ENCODE assay signal across 14 mouse cellular contexts in the genomic region with DNA sequence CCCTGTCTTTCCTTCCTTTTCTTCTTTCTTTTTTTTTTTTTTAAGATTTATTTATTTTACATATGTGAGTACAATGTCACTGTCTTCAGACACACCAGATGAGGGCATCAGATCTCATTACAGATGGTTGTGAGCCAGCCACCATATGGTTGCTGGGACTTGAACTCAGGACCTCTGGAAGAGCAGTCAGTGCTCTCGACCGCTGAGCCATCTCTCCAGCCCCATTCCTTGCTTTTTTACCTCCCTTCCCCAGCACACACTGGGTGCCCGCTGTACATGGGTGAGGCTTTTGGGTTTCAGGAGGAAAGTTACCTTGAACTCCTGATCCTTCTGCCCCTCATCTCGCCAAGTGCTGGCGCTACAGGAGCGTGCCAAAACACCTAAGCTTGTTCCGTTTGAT. TPM values are rescaled to one million over a fixed set of nuclear protein-coding genes. Genes with fewer than 3 reads are reported as not detected.
DNase-seq lines count a peak whose midpoint lies in the region; ATAC-seq lines count a peak whose summit lies in the region.
"Had no signal": no experiment of that assay in that cellular context is flagged by ENCODE, and none has a peak within 500 bp of the region (broad histone marks: within the 10 kb centered on the region; RNA-seq: fewer than 3 reads in every experiment).

No protein-coding gene starts in this region.

- no peak overlapping the region; the same call in 1 of the 2 replicates for H3K4me3 ChIP-seq in heart, embryonic 13.5 days
- peak overlapping the region; percentile 96 for H3K4me3 ChIP-seq in megakaryocyte, embryonic 14.5 days (replicated peaks)
- H3K4me3 ChIP-seq in limb, embryonic 12.5 days (replicated peaks) = no peak overlapping the region
- H3K4me3 ChIP-seq: liver, embryonic 15.5 days had no signal

- H3K36me3 ChIP-seq in heart, embryonic 13.5 days = peaks cover 38% of the 10 kb centered on the region
- peaks cover 53% of the 10 kb centered on the region for H3K36me3 ChIP-seq in megakaryocyte, embryonic 14.5 days (replicated peaks; ENCODE audit: low read length)
- peaks cover 55% of the 10 kb centered on the region for H3K36me3 ChIP-seq in limb, embryonic 12.5 days

- 84% methylated on average over 7 of the region's 7 CpGs for WGBS in heart, embryonic 13.5 days
- WGBS in limb, embryonic 12.5 days = 89% methylated on average over 7 of the region's 7 CpGs

- no peak for DNase-seq in heart, adult 9 months (ENCODE audit: low spot score in 2 of 2)
- no peak for DNase-seq in urinary bladder, postnatal 10 days (ENCODE audit: low spot score)
- no peak for DNase-seq in adrenal gland, postnatal 10 days
- DNase-seq: cerebellum, adult 18-20 months; kidney, postnatal 14 days had no signal

- H3K27ac ChIP-seq in heart, embryonic 13.5 days (replicated peaks) = peak overlapping the region; percentile 38; the same call in 1 of the 2 replicates
- no peak overlapping the region for H3K27ac ChIP-seq in limb, embryonic 12.5 days
- H3K27ac ChIP-seq: liver, embryonic 15.5 days had no signal

- H3K9ac ChIP-seq in heart, embryonic 13.5 days = peak overlapping the region; percentile 51; the same call in 1 of the 2 replicates
- 0 out of 2 replicates have a peak overlapping the region, but pooled peaks have one; percentile 14 for H3K9ac ChIP-seq in limb, embryonic 12.5 days (replicated peaks)
- H3K9ac ChIP-seq: liver, embryonic 15.5 days had no signal

- H3K27me3 ChIP-seq in heart, embryonic 13.5 days (replicated peaks) = no peaks in the 10 kb centered on the region
- no peaks in the 10 kb centered on the region for H3K27me3 ChIP-seq in megakaryocyte, embryonic 14.5 days (replicated peaks)
- no peaks in the 10 kb centered on the region for H3K27me3 ChIP-seq in limb, embryonic 12.5 days

- ATAC-seq in heart, embryonic 13.5 days (ENCODE audit: extremely low read depth, insufficient number of reproducible peaks, low FRiP score, low TSS enrichment) = no peak
- no peak for ATAC-seq in megakaryocyte, adult 5-6 weeks (ENCODE audit: poor library complexity, severe bottlenecking)
- ATAC-seq in limb, embryonic 12.5 days (ENCODE audit: insufficient number of reproducible peaks, insufficient read depth, low FRiP score, low TSS enrichment, low read depth) = no peak
- ATAC-seq in activated CD4-positive, CD25-positive, alpha-beta regulatory T cell, adult 4 months = no peak
- ATAC-seq: CD4-positive, CD25-positive, alpha-beta regulatory T cell, adult 4 months had no signal

- H3K4me1 ChIP-seq in heart, embryonic 13.5 days = peaks cover 82% of the 10 kb centered on the region
- peaks cover 87% of the 10 kb centered on the region for H3K4me1 ChIP-seq in megakaryocyte, embryonic 14.5 days
- H3K4me1 ChIP-seq in limb, embryonic 12.5 days (replicated peaks) = peaks cover 33% of the 10 kb centered on the region

- no peaks in the 10 kb centered on the region for H3K9me3 ChIP-seq in heart, embryonic 13.5 days
- no peaks in the 10 kb centered on the region for H3K9me3 ChIP-seq in megakaryocyte, embryonic 14.5 days
- H3K9me3 ChIP-seq in limb, embryonic 12.5 days = no peaks in the 10 kb centered on the region
- H3K9me3 ChIP-seq: liver, embryonic 15.5 days had no signal

- 0 out of 2 replicates have a peak overlapping the region, but pooled peaks have one; percentile 73 for H3K4me2 ChIP-seq in heart, embryonic 13.5 days
- no peak overlapping the region for H3K4me2 ChIP-seq in limb, embryonic 12.5 days

RNA-seq across cellular contexts. Expression of a gene that starts 19.8 kb away (rescaled TPM):
- 73.1 and 73.4 TPM in 2 replicates for polyA plus RNA-seq in heart, embryonic 13.5 days (2015; fragmentation: Nextera tagmentation; extraction: Ambion mirVana)
- 302 and 446 TPM in 2 replicates for polyA plus RNA-seq in megakaryocyte, embryonic 14.5 days (2012; ENCODE audit: insufficient read depth, low replicate concordance)
- 71.1 and 85.9 TPM in 2 replicates for total RNA-seq in megakaryocyte, adult 5-6 weeks (2015)
- 49.6 and 73.1 TPM in 2 replicates for total RNA-seq in megakaryocyte, adult 5-6 weeks (2017)
- 122 and 123 TPM in 2 replicates for polyA plus RNA-seq in limb, embryonic 12.5 days (2016; fragmentation: Nextera tagmentation; extraction: Ambion mirVana)
- polyA plus RNA-seq in activated CD4-positive, CD25-positive, alpha-beta regulatory T cell, adult 4 months (2017; shearing (Covaris generic)) = 10 to 100 TPM; 45.7 to 54.0 TPM
- total RNA-seq in adrenal gland, postnatal 10 days (2021) = 10 to 100 TPM; 51.4 to 71.5 TPM

RNA-seq across cellular contexts. Expression of a gene that starts 27.4 kb away (rescaled TPM):
- not detected in 2 replicates for polyA plus RNA-seq in heart, embryonic 13.5 days (2015; fragmentation: Nextera tagmentation; extraction: Ambion mirVana)
- not detected in 2 replicates for polyA plus RNA-seq in megakaryocyte, embryonic 14.5 days (2012; ENCODE audit: insufficient read depth, low replicate concordance)
- not detected in 2 replicates for total RNA-seq in megakaryocyte, adult 5-6 weeks (2015)
- total RNA-seq in megakaryocyte, adult 5-6 weeks (2017) = not detected in 2 replicates
- polyA plus RNA-seq in limb, embryonic 12.5 days (2016; fragmentation: Nextera tagmentation; extraction: Ambion mirVana) = not detected in 2 replicates
- not detected for polyA plus RNA-seq in activated CD4-positive, CD25-positive, alpha-beta regulatory T cell, adult 4 months (2017; shearing (Covaris generic))
- not detected for total RNA-seq in adrenal gland, postnatal 10 days (2021)
- total RNA-seq: neutrophil, adult 5-6 weeks had no signal
- polyA plus RNA-seq: frontal cortex, adult 2 months; liver, embryonic 15.5 days had no signal

RNA-seq across cellular contexts. Expression of a gene that starts 49.9 kb away (rescaled TPM):
- 173 and 202 TPM in 2 replicates for polyA plus RNA-seq in heart, embryonic 13.5 days (2015; fragmentation: Nextera tagmentation; extraction: Ambion mirVana)
- 111 and 307 TPM in 2 replicates for polyA plus RNA-seq in megakaryocyte, embryonic 14.5 days (2012; ENCODE audit: insufficient read depth, low replicate concordance)
- total RNA-seq in megakaryocyte, adult 5-6 weeks (2015) = 207 and 216 TPM in 2 replicates
- 93.2 and 107 TPM in 2 replicates for total RNA-seq in megakaryocyte, adult 5-6 weeks (2017)
- polyA plus RNA-seq in limb, embryonic 12.5 days (2016; fragmentation: Nextera tagmentation; extraction: Ambion mirVana) = 184 and 190 TPM in 2 replicates
- polyA plus RNA-seq in activated CD4-positive, CD25-positive, alpha-beta regulatory T cell, adult 4 months (2017; shearing (Covaris generic)) = 100 to 1,000 TPM; 163 to 193 TPM
- 100 to 1,000 TPM; 221 to 247 TPM for total RNA-seq in adrenal gland, postnatal 10 days (2021)
